Mouse (Mus musculus) cerebellum, adult 9-11 months (tissue): ENCODE data around the gene Gm13420.
"Not testable (repeated sequence)": the region's sequence is repeated elsewhere in the genome, so short reads cannot be mapped to it uniquely, and the experiment has no call there.

ENCODE experiments used
- DNase-seq: peaks from one replicate; pipeline ENCODE4 v3.0.0; 2022

The Gm13420 gene

GRCm38 (mm10) chr2:29737209-29737925 lies 14.1 kb downstream of the Gm13420 start:
- no peak for DNase-seq

GRCm38 (mm10) chr2:29735708-29736107 lies 15.8 kb downstream of the Gm13420 start:
- no peak for DNase-seq

GRCm38 (mm10) chr2:29733348-29733747 lies 18.1 kb downstream of the Gm13420 start:
- no peak for DNase-seq

- no peak for DNase-seq
Observed at GRCm38 (mm10) chr2:29732559-29732958, 18.9 kb downstream of the Gm13420 start.

GRCm38 (mm10) chr2:29731545-29731944 lies 19.9 kb downstream of the Gm13420 start:
- DNase-seq: peak; percentile 63

GRCm38 (mm10) chr2:29729500-29729899 lies 22.0 kb downstream of the Gm13420 start:
- DNase-seq: no peak

GRCm38 (mm10) chr2:29724664-29725365 lies 26.7 kb downstream of the Gm13420 start:
- no peak for DNase-seq

- no peak for DNase-seq
Observed at GRCm38 (mm10) chr2:29723132-29723531, 28.4 kb downstream of the Gm13420 start.

GRCm38 (mm10) chr2:29718581-29718980 lies 32.9 kb downstream of the Gm13420 start:
- no peak for DNase-seq

- no peak for DNase-seq
Observed at GRCm38 (mm10) chr2:29716691-29717090, 34.8 kb downstream of the Gm13420 start.

GRCm38 (mm10) chr2:29716143-29716542 lies 35.3 kb downstream of the Gm13420 start:
- no peak for DNase-seq

GRCm38 (mm10) chr2:29714127-29714526 lies 37.4 kb downstream of the Gm13420 start:
- no peak for DNase-seq

- no peak for DNase-seq
Observed at GRCm38 (mm10) chr2:29713501-29713900, 38.0 kb downstream of the Gm13420 start.

- no peak for DNase-seq
Observed at GRCm38 (mm10) chr2:29711877-29712276, 39.6 kb downstream of the Gm13420 start.

- no peak for DNase-seq
Observed at GRCm38 (mm10) chr2:29711038-29711437, 40.4 kb downstream of the Gm13420 start.

GRCm38 (mm10) chr2:29708209-29708608 lies 43.3 kb downstream of the Gm13420 start:
- DNase-seq: not testable (repeated sequence)

GRCm38 (mm10) chr2:29707731-29708130 lies 43.8 kb downstream of the Gm13420 start:
- DNase-seq: peak; percentile 58

GRCm38 (mm10) chr2:29706726-29707620 lies 44.5 kb downstream of the Gm13420 start:
- peak; percentile 85 for DNase-seq

GRCm38 (mm10) chr2:29705493-29705892 lies 46.0 kb downstream of the Gm13420 start:
- DNase-seq: peak; percentile 98

- no peak for DNase-seq
Observed at GRCm38 (mm10) chr2:29703104-29704081, 48.1 kb downstream of the Gm13420 start.

- no peak for DNase-seq
Observed at GRCm38 (mm10) chr2:29702189-29702588, 49.3 kb downstream of the Gm13420 start.

- DNase-seq: no peak
Observed at GRCm38 (mm10) chr2:29701393-29701792, 50.1 kb downstream of the Gm13420 start.
